Mouse (Mus musculus): Measurements from ENCODE around the gene Defb11. TPM values are rescaled to one million over a fixed set of nuclear protein-coding genes. Genes with fewer than 3 reads are reported as not detected.
A peak's percentile ranks its signal among the peaks of the same experiment; 100 is the strongest.
"Not testable (repeated sequence)": the region's sequence is repeated elsewhere in the genome, so short reads cannot be mapped to it uniquely, and the experiment has no call there.

Gene Defb11
- total RNA-seq (2017): not detected in 2 replicates

DNA sequence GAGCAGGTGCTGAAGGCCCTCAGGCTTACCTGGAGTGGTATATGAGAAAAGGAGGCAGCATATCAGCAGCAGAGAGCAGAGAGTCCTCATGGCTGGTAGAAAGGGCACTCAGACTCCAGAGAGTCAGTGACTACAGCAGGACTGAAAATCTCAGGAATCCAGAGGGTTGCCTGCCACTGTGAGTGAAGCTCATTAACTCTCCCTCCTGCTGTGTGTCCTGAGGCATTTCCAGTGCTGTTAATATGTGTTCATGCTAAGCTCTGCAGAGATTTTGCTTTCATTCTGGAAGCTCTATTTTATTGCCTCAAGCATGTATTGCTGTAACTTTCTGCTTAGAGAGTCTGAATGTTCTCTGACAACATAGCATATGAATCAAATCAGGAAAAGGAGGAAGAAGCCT is at the start of gene Defb11:
Gene Defb11, minus strand, starts transcription at position 123 of the 400 bp plus-strand sequence.
- not testable (repeated sequence) for ATAC-seq (replicated peaks; ENCODE audit: low read depth, poor library complexity, severe bottlenecking)

DNA sequence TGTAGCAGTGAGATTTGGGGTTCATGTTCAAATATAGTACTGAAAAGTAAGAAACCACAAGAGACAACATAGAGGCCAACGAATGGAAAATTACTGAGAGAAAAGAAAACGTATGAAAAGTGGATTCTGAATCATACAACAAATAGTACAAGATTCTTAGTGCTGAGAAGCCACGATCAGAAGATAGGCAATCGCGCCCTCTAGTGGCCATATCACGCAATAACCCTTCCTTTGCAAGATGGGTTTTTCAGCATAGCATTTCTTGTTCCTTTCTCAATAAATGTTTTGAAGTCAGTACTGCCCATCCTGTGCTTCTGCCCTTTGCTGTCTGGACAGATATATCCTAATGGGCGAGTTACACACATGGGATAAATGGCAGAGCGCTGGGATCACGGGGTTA is 49.1 kb upstream of the Defb11 start:
- 0 out of 2 replicates have a peak, but pooled peaks have one; percentile 32 for ATAC-seq (replicated peaks; ENCODE audit: low read depth, poor library complexity, severe bottlenecking)

DNA sequence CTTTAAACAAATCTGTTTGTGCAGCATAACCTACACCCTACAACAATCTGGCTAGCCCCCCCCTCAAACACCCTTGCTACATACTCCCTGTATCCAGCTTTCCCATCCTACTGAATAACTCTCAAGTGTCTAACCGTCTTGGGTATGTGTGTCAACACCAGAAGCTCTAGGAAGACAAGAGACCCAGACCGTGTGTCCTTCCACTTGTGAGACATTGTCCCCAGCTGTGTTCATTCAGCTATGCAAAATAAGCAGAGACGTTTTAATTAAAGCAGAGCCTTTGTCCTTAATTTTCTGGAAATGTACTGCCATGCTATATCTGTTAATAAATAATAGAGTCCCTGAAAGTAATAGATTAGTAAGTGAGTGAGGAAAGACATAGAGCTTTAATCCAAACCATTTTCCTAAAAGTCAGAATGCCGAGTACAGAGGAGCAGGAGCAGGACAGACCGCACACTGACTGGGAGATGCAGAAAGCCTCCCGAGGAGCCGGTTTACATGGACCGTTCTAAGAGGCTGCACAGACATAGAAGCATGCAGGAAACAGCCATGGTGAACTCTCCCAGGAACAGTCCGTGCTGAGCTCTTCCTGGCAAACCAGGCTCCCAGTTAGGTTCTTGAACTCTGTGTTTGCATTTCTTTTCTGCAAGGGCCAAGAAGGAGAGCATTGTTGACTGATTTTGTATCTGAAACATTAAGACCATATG is 41.3 kb upstream of the Defb11 start:
- ATAC-seq (replicated peaks; ENCODE audit: low read depth, poor library complexity, severe bottlenecking): no peak

DNA sequence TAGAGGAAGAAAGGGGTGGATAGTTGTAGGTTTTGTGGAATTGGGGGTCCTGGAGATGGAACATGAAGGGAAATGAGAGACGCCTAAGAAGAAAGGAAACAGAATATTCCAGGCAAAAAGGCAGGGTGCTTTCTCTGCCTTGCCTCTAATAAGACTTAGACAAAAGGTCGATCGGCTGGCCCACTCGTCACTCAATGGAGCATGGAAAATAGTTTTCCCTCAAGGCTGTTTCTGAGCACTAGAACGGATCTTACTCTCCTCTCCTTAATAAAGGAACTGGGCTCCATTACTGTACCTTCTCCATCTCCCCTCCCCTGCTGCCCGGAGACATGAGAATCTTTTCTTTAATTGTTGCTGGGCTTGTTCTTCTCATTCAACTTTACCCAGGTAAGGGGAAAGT is 40.2 kb upstream of the Defb11 start, which contains the start of gene Defb13:
Gene Defb13, plus strand, starts transcription at position 301 of the 400 bp plus-strand sequence.
- no peak for ATAC-seq (replicated peaks; ENCODE audit: low read depth, poor library complexity, severe bottlenecking)

DNA sequence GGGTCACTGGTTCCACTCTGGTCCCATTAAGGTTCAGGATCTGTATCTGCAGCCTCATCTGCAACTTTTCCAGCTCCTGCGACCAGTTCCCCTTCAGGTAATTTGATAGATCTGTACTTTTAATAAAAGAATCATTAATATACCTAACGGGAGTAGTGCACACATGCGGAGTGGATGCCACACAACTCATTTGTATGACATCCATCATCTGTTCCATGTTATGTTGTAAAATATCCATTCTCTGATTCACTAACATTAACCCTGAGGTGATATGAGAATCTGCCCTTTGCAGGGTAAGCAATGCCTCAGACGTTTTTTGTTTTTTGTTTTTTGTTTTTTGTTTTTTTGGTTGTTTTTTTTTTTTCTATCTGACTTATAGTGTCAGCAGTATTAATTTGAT is 31.8 kb upstream of the Defb11 start, which contains the start of gene Defb35:
Gene Defb35, plus strand, starts transcription at position 301 of the 400 bp plus-strand sequence.
- ATAC-seq (replicated peaks; ENCODE audit: low read depth, poor library complexity, severe bottlenecking): not testable (repeated sequence)

DNA sequence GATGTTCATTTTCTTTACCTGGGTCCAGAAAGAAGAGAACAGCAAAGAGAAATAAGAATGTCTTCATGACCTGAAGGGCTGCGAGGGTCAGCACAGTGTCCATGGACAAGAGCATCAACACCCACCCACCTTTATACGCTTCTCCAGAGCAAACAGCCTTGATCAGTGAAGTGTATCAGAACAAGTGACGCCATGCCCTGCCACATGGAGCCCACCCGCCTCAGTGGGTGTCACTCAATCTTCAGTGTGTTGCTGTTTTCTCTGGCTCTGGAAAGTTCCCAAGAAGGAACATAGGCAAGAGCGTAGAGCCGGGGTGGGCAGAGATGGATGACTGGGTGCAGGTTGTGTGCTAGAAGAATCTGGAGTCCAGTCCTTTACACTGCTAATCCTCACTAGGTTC is 26.4 kb upstream of the Defb11 start, which contains the start of gene Defb15:
Gene Defb15, minus strand, starts transcription at position 101 of the 400 bp plus-strand sequence.
- ATAC-seq (replicated peaks; ENCODE audit: low read depth, poor library complexity, severe bottlenecking): no peak

DNA sequence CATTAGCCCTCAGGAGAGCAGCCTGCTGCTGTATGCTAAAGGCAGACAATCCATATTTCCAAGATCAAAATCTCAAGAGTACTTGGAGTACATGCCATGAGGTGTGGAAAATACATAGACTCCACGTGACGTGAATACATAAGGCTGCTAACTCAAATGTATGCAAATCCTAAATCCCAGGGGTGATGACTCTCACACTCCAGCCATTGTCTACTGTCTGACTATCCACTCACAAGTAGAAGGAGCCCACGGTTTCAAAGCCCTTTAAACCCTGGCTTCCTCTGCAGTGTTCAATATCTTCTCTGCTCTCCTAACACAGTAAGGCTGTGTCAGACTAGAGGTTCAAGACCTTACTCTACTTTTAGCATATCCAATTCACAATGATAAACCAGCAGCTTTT is 24.5 kb upstream of the Defb11 start:
- ATAC-seq (replicated peaks; ENCODE audit: low read depth, poor library complexity, severe bottlenecking): not testable (repeated sequence)

DNA sequence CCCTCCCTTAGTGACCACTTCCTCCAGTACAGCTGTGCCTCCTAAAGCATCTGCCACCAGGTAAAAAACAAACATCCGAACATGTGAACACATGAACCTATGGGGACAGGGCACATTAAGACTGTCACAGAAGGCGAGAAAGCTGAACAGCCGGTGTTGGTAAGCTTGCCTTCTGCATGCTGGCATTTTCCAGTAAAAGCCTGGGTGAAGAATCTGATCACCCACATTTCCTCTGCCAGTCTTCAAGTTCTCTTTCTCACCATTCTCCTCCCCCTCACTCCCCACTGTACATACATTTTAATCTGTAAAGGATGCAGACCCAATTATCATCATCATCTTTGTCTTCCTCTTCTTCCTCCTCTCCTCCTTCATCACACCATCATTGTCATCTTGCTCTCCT is 9.4 kb upstream of the Defb11 start:
- ATAC-seq (replicated peaks; ENCODE audit: low read depth, poor library complexity, severe bottlenecking): no peak

DNA sequence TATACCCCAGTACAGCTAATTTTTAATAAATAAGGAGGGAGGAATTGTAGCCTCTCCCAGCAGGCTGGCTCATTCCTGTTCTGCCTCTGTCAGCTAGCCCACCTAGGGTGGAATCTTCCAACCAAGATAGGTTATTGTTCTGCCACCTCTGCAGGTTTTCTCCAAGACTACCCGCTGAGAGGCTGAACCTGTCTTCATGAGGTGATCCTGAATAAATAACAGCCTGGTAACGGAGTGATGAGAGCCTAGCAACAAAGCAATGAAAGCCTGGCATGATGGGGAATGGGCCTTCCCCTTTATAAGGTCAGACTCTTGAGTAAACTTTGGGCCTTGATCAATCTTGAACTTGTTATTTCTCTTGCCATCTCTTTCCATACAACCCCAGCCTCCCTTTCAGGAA is 6.3 kb upstream of the Defb11 start:
- ATAC-seq (replicated peaks; ENCODE audit: low read depth, poor library complexity, severe bottlenecking): no peak

DNA sequence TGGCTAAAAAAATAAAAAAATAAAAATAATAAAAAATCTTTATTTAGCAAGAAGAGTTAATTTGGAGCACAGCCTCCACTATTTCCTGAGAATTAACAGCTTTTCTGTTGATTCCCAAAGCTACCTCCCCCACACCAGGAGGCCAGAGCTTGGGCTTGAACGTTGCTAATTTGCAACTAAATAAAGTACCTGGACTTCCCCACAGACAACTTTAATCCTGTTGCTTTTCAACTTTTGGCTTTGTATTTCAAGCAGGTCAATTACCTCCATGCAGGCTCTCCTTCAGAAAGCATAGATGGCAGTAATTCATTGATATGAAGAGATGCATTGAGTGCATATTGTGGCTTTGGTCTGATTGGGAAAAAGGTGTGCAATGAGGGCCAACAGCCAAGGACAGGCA is 5.7 kb upstream of the Defb11 start:
- no peak for ATAC-seq (replicated peaks; ENCODE audit: low read depth, poor library complexity, severe bottlenecking)

DNA sequence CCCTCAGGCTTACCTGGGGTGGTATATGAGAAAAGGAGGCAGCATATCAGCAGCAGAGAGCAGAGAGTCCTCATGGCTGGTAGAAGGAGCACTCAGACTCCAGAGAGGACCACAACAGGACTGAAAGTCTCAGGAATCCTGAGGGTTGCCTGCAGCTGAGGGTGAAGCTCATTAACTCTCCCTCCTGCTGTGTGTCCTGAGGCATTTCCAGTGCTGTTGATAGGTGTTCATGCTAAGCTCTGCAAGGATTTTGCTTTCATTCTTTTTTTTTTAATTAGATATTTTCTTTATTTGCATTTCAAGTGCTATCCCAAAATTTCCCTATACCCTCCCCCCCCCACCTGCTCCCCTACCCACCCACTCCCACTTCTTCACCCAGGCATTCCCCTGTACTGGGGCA is 20.9 kb downstream of the Defb11 start, which contains the start of gene Defb9:
Gene Defb9, minus strand, starts transcription at position 101 of the 400 bp plus-strand sequence.
- not testable (repeated sequence) for ATAC-seq (replicated peaks; ENCODE audit: low read depth, poor library complexity, severe bottlenecking)

DNA sequence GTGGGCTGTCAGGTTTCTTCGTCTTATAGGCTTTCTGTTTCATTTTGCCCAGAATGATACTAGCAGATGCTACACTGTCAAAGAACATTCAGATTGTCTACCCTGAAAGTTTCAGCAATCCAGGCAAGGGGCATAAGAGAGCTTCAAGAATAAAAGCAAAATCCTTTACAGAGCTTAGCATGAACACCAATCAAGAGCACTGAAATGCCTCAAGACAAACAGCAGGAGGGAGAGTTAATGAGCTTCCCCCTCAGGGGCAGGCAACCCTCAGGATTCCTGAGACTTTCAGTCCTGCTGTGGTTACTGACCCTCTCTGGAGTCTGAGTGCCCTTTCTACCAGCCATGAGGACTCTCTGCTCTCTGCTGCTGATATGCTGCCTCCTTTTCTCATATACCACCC is 47.6 kb downstream of the Defb11 start, which contains the start of gene Defb10:
Gene Defb10, plus strand, starts transcription at position 316 of the 400 bp plus-strand sequence.
- not testable (repeated sequence) for ATAC-seq (replicated peaks; ENCODE audit: low read depth, poor library complexity, severe bottlenecking)

Other genes starting within 250 kb of the Defb11 start
- not detected in 2 replicates for gene Defa34, start 240.6 kb downstream of the Defb11 start, total RNA-seq (2017)
- not detected in 2 replicates for gene AY761184, start 202.8 kb downstream of the Defb11 start, total RNA-seq (2017)
- gene Defa24, start 171.9 kb downstream of the Defb11 start, total RNA-seq (2017): not detected in 2 replicates
- gene Defb50, start 82.9 kb downstream of the Defb11 start, total RNA-seq (2017): not detected in 2 replicates
- not detected in 2 replicates for gene Defb2, start 66.5 kb downstream of the Defb11 start, total RNA-seq (2017)
- not detected in 2 replicates for gene Defb10, start 47.5 kb downstream of the Defb11 start, total RNA-seq (2017)
- gene Defb9, start 21.0 kb downstream of the Defb11 start, total RNA-seq (2017): not detected in 2 replicates
- gene Defb15, start 26.3 kb upstream of the Defb11 start, total RNA-seq (2017): not detected in 2 replicates
- gene Defb35, start 31.9 kb upstream of the Defb11 start, total RNA-seq (2017): not detected in 2 replicates
- gene Defb13, start 40.4 kb upstream of the Defb11 start, total RNA-seq (2017): not detected in 2 replicates
- not detected in 2 replicates for gene Fam90a1a, start 52.3 kb upstream of the Defb11 start, total RNA-seq (2017)
- not detected in 2 replicates for gene Ccdc70, start 63.4 kb upstream of the Defb11 start, total RNA-seq (2017)
- 6.8 and 10.3 TPM in 2 replicates for gene Atp7b, start 153.9 kb upstream of the Defb11 start, total RNA-seq (2017)
- gene Alg11, start 154.3 kb upstream of the Defb11 start, total RNA-seq (2017): 10.0 and 14.1 TPM in 2 replicates
- not detected in 2 replicates for gene Nek5, start 218.6 kb upstream of the Defb11 start, total RNA-seq (2017)

Measured in common myeloid progenitor, adult 5-6 weeks (primary cell).